Mouse (Mus musculus) neural tube, embryonic 11.5 days (tissue): Measurements from ENCODE around the gene Fbxl17. TPM values are rescaled to one million over a fixed set of nuclear protein-coding genes. Genes with fewer than 3 reads are reported as not detected.

Experiments
- ATAC-seq: fragments of 200-750 bp; cut with Nextera tagmentation; 2 replicates; pipeline ENCODE4 v1.8.0; 2017; ENCODE audit warnings: moderate number of reproducible peaks, mild to moderate bottlenecking, moderate TSS enrichment, moderate library complexity; ENCODE audit not compliant: insufficient read depth, low FRiP score, low TSS enrichment
- DNase-seq: peaks from one replicate; pipeline ENCODE4 v3.0.0-alpha.2; 2015; ENCODE audit warnings: low spot score
- H3K27ac ChIP-seq: fragments of 300-500 bp; sonication (generic); 2 replicates; pipeline ENCODE4 v1.5.1; 2014; ENCODE audit warnings: low read depth, mild to moderate bottlenecking, low read length
- H3K27me3 ChIP-seq: fragments of 300-500 bp; sonication (generic); 2 replicates; pipeline ENCODE4 v1.6.1; 2014; ENCODE audit warnings: mild to moderate bottlenecking, low read length, mixed read lengths; ENCODE audit not compliant: control insufficient read depth, insufficient read depth
- H3K36me3 ChIP-seq: fragments of 300-500 bp; sonication (generic); 2 replicates; pipeline ENCODE4 v1.6.1; 2014; ENCODE audit warnings: mild to moderate bottlenecking, low read length, moderate library complexity, mixed read lengths; ENCODE audit not compliant: control insufficient read depth, insufficient read depth
- H3K4me1 ChIP-seq: fragments of 300-500 bp; sonication (generic); 2 replicates; pipeline ENCODE4 v1.6.1; 2014; ENCODE audit warnings: low read length, mixed read lengths; ENCODE audit not compliant: control insufficient read depth, insufficient read depth
- H3K4me2 ChIP-seq: fragments of 300-500 bp; sonication (generic); 2 replicates; pipeline ENCODE4 v1.6.1; 2014; ENCODE audit warnings: low read depth, mild to moderate bottlenecking, moderate library complexity
- H3K4me3 ChIP-seq: fragments of 300-500 bp; sonication (generic); 2 replicates; pipeline ENCODE4 v1.5.1; 2014; ENCODE audit warnings: low read depth, low read length
- H3K9ac ChIP-seq: fragments of 300-500 bp; sonication (generic); 2 replicates; pipeline ENCODE4 v1.6.1; 2014; ENCODE audit warnings: mild to moderate bottlenecking, low read length
- H3K9me3 ChIP-seq: fragments of 300-500 bp; sonication (generic); 2 replicates; pipeline ENCODE4 v1.6.1; 2016; ENCODE audit warnings: low read length; ENCODE audit not compliant: control insufficient read depth
- WGBS: fragments of 180-500 bp; shearing (Covaris S2); extraction: QIAGEN DNeasy Blood & Tissue Kit; methylation state at CpG from one replicate; pipeline ENCODE4 v1.1.7; 2014; 5-methylcytosine and 5-hydroxymethylcytosine counted together
- polyA plus RNA-seq: library from polyadenylated mRNA; unstranded; fragments of >200 nt; fragmentation: Nextera tagmentation; extraction: Ambion mirVana; gene quantifications from 2 replicates; pipeline ENCODE4 v1.2.1, GENCODE M21; 2014

Gene Fbxl17
- polyA plus RNA-seq, 1 experiment from 2014 or later: 7.8 TPM

DNA sequence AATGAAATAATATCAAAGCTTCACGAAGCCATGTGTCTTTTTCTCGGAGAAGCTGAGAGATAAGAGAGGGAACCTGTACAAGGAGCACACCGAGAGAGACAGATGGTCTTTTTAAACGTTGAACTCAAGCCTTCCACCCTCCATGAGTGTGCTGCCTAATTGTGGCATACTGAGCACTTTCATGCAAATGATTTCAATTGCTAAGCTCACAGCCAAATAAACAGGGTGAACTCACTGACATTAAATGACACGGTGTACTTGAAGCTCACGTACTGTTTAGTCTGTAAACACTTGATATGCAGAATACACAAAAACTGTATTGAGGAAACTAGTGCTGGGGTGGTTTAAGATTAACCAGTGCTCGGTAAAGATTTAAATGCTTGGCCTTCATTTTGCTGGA is 380.7 kb downstream of the Fbxl17 start:
- 73% methylated on average over 7 of the region's 7 CpGs for WGBS

DNA sequence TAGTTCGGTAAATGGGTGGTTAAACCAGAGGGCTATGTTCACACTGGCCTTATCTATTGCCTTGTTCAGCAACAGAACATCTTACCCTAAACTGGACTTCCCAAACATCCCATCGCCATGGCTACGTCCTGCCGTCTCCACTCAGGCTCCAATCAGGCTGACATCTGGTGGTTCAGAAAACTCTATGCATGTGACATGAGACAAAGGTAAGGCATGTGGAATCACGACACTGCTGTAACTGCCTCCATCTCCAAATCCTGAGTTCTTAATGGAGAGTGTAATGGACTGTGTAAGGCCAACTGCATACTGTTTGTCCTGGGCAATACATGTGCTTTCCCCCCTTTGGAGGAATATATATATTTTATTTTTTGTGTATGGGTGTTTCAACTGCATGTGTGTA is 382.7 kb downstream of the Fbxl17 start:
- ATAC-seq (no peak), DNase-seq (no peak)
- Histone ChIP-seq H3K9me3 (no peaks in the 10 kb centered on the region), H3K4me1 (no peaks in the 10 kb centered on the region), H3K27ac (no peak overlapping the region), H3K4me2 (no peak overlapping the region), H3K9ac (no peak overlapping the region), H3K27me3 (no peaks in the 10 kb centered on the region), H3K36me3 (no peaks in the 10 kb centered on the region), H3K4me3 (no peak overlapping the region)
- 82% methylated on average over 5 of the region's 5 CpGs for WGBS

More for the DNA sequence above, 380.7 kb downstream of the Fbxl17 start:
- H3K4me3 ChIP-seq: no peak overlapping the region
- H3K36me3 ChIP-seq: no peaks in the 10 kb centered on the region
- no peak overlapping the region for H3K4me2 ChIP-seq
- no peaks in the 10 kb centered on the region for H3K27me3 ChIP-seq
- H3K4me1 ChIP-seq: no peaks in the 10 kb centered on the region
- H3K9ac ChIP-seq: no peak overlapping the region
- DNase-seq (no peak), ATAC-seq (no peak)
- H3K27ac ChIP-seq: no peak overlapping the region
- no peaks in the 10 kb centered on the region for H3K9me3 ChIP-seq

DNA sequence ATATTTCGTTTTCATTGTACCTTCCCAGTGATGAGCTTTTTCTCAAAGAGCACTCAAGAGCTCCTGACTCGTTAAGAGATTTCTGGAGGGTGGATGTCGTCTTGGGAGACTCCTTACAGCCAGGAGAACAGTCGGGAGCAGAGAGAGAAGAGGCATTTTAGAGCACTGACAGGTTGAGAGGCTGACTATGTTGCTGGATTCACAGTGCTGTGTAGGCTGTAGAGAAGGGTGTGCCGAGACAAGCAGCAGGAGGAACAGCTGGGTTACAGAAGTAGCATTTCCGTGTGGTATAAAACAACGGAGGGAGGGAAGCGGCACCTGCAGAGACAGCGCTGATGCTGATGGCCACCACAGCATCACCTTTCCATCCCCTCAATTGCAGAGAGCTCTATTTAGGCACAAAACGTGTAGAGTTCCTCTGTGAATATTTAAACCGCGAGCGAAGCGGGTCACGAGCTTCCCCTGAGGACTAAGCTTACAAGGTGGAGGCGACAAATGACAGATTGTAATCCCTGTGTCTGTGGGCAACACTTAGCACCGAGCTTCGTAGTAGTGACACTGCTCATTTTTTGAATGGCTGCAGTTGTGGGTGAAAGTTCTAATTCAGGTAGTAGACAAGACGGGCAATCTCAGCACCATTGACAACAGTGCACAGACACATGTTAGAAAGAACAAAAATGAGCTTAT is 385.3 kb downstream of the Fbxl17 start:
- Histone ChIP-seq H3K9ac (no peak overlapping the region), H3K4me1 (peaks cover 4% of the 10 kb centered on the region; the same call in 1 of the 2 replicates), H3K36me3 (no peaks in the 10 kb centered on the region), H3K27me3 (no peaks in the 10 kb centered on the region), H3K9me3 (no peaks in the 10 kb centered on the region), H3K4me3 (no peak overlapping the region), H3K27ac (no peak overlapping the region), H3K4me2 (no peak overlapping the region)
- no peak for ATAC-seq
- 88% methylated on average over 19 of the region's 19 CpGs for WGBS
- DNase-seq: no peak

DNA sequence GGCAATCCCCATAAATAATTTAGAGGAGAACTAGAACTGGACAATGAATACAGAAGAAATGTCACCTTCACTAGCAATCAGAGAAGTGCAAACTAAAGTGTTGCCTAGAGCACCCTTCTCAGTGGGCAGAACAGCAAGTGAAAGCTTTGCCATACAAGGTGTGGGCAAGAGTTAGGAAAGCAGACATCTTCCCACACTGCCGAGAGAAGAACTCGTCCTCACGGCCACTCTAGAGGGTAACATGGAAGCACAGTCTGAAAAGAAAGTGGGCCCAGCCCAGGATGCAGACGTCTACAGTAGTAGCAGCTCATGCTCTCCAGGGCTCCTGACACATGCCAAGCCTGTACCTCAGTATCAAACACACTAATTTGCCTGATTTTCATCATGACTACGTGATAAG is 387.0 kb downstream of the Fbxl17 start:
- H3K4me2 ChIP-seq: no peak overlapping the region
- no peaks in the 10 kb centered on the region for H3K27me3 ChIP-seq
- no peak overlapping the region for H3K27ac ChIP-seq
- H3K4me3 ChIP-seq: no peak overlapping the region
- DNase-seq: no peak
- WGBS: 82% methylated on average over 5 of the region's 5 CpGs
- ATAC-seq: no peak
- H3K4me1 ChIP-seq: peaks cover 4% of the 10 kb centered on the region; the same call in 1 of the 2 replicates
- H3K9ac ChIP-seq: no peak overlapping the region
- no peaks in the 10 kb centered on the region for H3K36me3 ChIP-seq
- H3K9me3 ChIP-seq: no peaks in the 10 kb centered on the region

DNA sequence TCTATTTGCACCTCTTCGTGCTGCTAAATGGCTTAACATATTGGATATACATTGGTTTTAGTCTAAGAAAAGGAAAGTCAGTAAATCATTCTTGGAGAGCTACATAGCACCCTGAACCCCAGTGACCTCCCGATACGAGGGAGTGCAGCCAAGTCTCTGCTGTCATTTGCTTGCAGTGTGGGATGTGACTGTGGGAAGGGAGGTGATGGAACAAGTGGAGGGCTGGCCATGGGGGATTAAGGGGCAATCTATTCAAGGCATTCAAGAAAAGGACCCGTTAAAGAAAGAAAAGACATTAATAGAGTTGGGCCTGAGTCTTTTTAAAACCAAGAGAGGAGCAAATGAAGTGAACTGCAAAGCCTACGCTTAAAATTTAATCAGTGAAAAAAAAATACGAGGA is 388.8 kb downstream of the Fbxl17 start:
- no peaks in the 10 kb centered on the region for H3K27me3 ChIP-seq
- H3K36me3 ChIP-seq: no peaks in the 10 kb centered on the region
- 33% methylated on average over 6 of the region's 6 CpGs for WGBS
- H3K9me3 ChIP-seq: no peaks in the 10 kb centered on the region
- no peak for ATAC-seq
- no peak overlapping the region for H3K4me3 ChIP-seq
- H3K4me2 ChIP-seq: no peak overlapping the region
- no peak overlapping the region for H3K27ac ChIP-seq
- no peak overlapping the region for H3K9ac ChIP-seq
- DNase-seq: no peak
- H3K4me1 ChIP-seq: peaks cover 4% of the 10 kb centered on the region; the same call in 1 of the 2 replicates

DNA sequence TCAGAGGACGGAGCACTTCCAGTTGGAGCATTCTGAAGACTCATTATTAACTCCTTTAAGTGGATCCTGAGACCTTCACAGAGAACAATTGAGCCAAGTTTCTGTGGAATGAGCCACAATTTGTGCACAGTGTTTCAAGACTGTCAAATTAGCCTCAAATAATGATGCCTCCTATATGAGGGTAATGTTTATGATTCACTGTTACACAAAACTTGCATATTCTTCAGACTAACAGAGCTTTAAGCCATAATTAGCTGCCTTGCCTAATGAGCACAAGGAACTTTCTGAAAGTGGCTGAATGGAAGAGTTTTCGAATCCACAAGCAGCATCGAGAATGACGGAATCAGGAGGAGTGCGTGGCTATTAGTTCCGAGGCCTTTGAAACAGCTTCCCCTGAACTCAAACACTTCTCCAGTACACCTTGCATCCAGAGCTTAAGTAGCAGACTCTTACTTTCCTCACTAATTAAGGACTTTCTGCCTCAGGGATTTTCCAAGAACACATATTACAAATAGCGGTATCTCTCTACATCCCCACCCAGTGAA is 389.5 kb downstream of the Fbxl17 start:
- Histone ChIP-seq H3K27me3 (no peaks in the 10 kb centered on the region), H3K4me2 (no peak overlapping the region), H3K27ac (no peak overlapping the region), H3K9ac (no peak overlapping the region), H3K9me3 (no peaks in the 10 kb centered on the region), H3K36me3 (no peaks in the 10 kb centered on the region), H3K4me1 (peaks cover 4% of the 10 kb centered on the region; the same call in 1 of the 2 replicates), H3K4me3 (no peak overlapping the region)
- 71% methylated on average over 7 of the region's 7 CpGs for WGBS
- ATAC-seq: no peak
- no peak for DNase-seq

DNA sequence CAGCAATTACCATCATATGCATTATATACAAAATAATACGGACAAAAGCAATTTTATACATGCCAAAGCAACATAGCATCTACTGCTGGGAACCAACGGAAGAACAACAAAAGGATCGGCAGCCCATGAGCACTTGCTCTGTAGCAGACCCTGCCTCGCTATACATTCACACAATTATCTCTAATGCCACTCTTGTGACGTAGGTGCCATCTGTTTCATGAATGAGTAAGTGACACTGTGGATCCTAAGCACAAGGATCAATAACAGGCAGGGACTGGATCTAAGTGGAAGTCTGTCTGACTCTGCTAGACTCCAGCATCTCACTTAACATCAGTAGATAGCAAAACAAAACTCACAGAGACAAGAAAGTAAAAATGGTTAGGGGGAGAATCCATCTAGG is 391.8 kb downstream of the Fbxl17 start:
- DNase-seq (no peak), ATAC-seq (no peak)
- no peaks in the 10 kb centered on the region for H3K9me3 ChIP-seq
- no peak overlapping the region for H3K4me2 ChIP-seq
- H3K27me3 ChIP-seq: no peaks in the 10 kb centered on the region
- H3K27ac ChIP-seq: no peak overlapping the region
- H3K36me3 ChIP-seq: no peaks in the 10 kb centered on the region
- WGBS: 78% methylated on average over 5 of the region's 5 CpGs
- no peak overlapping the region for H3K9ac ChIP-seq
- H3K4me1 ChIP-seq: peaks cover 4% of the 10 kb centered on the region; the same call in 1 of the 2 replicates
- no peak overlapping the region for H3K4me3 ChIP-seq

DNA sequence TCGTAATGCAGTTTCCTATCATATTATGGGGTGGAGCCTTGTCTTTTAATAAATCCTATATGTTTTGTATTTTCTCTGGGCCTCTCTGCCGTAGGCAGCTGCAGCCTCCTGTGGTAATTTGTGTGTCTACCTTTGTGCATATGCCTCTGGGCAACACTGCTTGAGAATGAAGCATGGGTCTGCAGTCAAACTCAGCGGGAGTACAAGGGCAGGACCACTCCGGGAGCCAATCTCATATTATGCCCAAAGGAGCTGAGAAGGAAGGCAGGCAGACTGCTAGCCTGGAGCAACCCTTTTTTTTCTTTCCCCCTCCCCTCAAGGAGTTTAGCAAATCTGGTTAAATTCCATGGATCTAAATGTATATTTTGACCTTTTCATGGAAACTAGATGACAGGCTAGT is 392.3 kb downstream of the Fbxl17 start:
- Histone ChIP-seq H3K4me2 (no peak overlapping the region), H3K4me1 (peaks cover 4% of the 10 kb centered on the region; the same call in 1 of the 2 replicates), H3K9ac (no peak overlapping the region), H3K27me3 (no peaks in the 10 kb centered on the region), H3K4me3 (no peak overlapping the region), H3K27ac (no peak overlapping the region), H3K9me3 (no peaks in the 10 kb centered on the region), H3K36me3 (no peaks in the 10 kb centered on the region)
- ATAC-seq (no peak), DNase-seq (no peak)
- 76% methylated on average over 4 of the region's 4 CpGs for WGBS

DNA sequence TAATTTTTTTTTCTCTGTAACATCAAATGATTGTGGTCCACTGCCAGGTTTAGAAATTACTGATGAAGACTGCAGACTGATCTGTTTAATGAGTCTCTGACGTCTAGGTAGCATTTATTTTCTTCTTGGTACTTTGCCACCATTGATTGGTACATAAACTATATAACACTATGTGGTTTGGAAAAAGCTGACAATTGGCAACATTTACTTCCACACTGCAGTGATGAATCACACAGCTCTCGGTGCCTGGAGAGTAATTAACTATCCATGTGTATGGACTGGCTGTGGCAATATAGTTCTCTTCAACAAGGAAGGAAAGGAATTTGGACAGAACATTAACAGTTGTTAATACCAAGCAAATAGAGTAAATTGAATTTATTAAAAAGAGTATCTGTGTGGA is 404.3 kb downstream of the Fbxl17 start:
- no peak for DNase-seq
- Histone ChIP-seq H3K4me2 (no peak overlapping the region), H3K27me3 (no peaks in the 10 kb centered on the region), H3K27ac (no peak overlapping the region), H3K9me3 (no peaks in the 10 kb centered on the region), H3K9ac (no peak overlapping the region), H3K36me3 (no peaks in the 10 kb centered on the region), H3K4me3 (no peak overlapping the region), H3K4me1 (no peaks in the 10 kb centered on the region)
- 61% methylated on average over 2 of the region's 2 CpGs for WGBS
- ATAC-seq: no peak
